13 mouse cellular contexts compared by ENCODE assay signal in the genomic region with DNA sequence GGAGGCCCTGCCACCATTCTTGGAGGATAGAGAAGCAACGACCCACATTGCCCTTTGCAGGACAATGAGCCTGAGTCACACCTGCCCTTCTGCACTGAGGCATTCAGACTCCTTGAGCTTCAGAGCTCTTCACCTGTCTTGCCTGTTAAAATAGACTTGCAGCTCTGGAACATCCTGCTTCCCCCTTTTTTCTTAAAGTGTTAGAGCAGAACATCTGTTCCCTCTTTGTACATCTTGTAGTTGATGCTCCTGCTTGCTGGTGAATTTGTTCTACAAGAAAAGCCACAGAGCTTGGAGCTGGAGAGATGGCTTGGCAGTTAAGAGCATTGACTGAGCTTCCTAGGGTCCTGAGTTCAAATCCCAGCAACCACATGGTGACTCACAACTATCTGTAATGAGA. TPM values are rescaled to one million over a fixed set of nuclear protein-coding genes. Genes with fewer than 3 reads are reported as not detected.
"Had no signal": no experiment of that assay in that cellular context is flagged by ENCODE, and none has a peak within 500 bp of the region (broad histone marks: within the 10 kb centered on the region; RNA-seq: fewer than 3 reads in every experiment).

No protein-coding gene starts in this region.

- H3K27ac ChIP-seq: limb, embryonic 12.5 days; midbrain, embryonic 13.5 days; neural tube, embryonic 15.5 days had no signal

- H3K4me3 ChIP-seq: limb, embryonic 12.5 days; midbrain, embryonic 13.5 days; myocyte; neural tube, embryonic 15.5 days had no signal

- H3K4me1 ChIP-seq: limb, embryonic 12.5 days; midbrain, embryonic 13.5 days; neural tube, embryonic 15.5 days had no signal

- H3K4me2 ChIP-seq: limb, embryonic 12.5 days; midbrain, embryonic 13.5 days; neural tube, embryonic 15.5 days had no signal

- DNase-seq: kidney, adult 8-10 months; kidney, postnatal 25 days; layer of hippocampus, adult 9-11 months; lung, adult 18-20 months; thymus, adult 18-20 months; thymus, postnatal 14 days had no signal

- H3K9ac ChIP-seq: limb, embryonic 12.5 days; midbrain, embryonic 13.5 days; neural tube, embryonic 15.5 days had no signal

- ATAC-seq: inflammation-experienced regulatory T-cells, adult 6 months; intestine, postnatal 0 days; midbrain, embryonic 13.5 days had no signal

- H3K27me3 ChIP-seq: limb, embryonic 12.5 days; midbrain, embryonic 13.5 days; neural tube, embryonic 15.5 days had no signal

RNA-seq across cellular contexts. Expression of gene Klrg2, which starts 14.6 kb away (rescaled TPM):
- polyA plus RNA-seq: inflammation-experienced regulatory T-cells, adult 6 months; liver, adult 2 months had no signal

RNA-seq across cellular contexts. Expression of gene Clec2l, which starts 40.5 kb away (rescaled TPM):
- polyA plus RNA-seq: liver, adult 2 months had no signal
